8 mouse cellular contexts compared by ENCODE assay signal in genomic region chr7:130866640-130867039, GRCm38 (mm10). TPM values are rescaled to one million over a fixed set of nuclear protein-coding genes. Genes with fewer than 3 reads are reported as not detected.
DNase-seq lines count a peak whose midpoint lies in the region; ATAC-seq and TF ChIP-seq lines count a peak whose summit lies in the region.

No protein-coding gene starts in this region.

- no peak for DNase-seq in layer of hippocampus, adult 2 months (ENCODE audit: low spot score in 2 of 2)
- no peak for DNase-seq in layer of hippocampus, adult 9-11 months
- DNase-seq in embryonic facial prominence, embryonic 14.5 days (ENCODE audit: low spot score) = no peak
- DNase-seq in adrenal gland, adult 18-20 months (ENCODE audit: low spot score in 2 of 2) = no peak
- no peak for DNase-seq in T-cell, adult 2 months (ENCODE audit: low spot score)
- no peak for DNase-seq in MN1 (ENCODE audit: low spot score)

- no peaks in the 10 kb centered on the region for H3K27me3 ChIP-seq in embryonic facial prominence, embryonic 14.5 days (replicated peaks; ENCODE audit: control insufficient read depth, insufficient read depth, low read length)
- H3K27me3 ChIP-seq in intestine, postnatal 0 days (replicated peaks; ENCODE audit: control insufficient read depth, insufficient read depth, low read length) = no peaks in the 10 kb centered on the region
- H3K27me3 ChIP-seq in neural tube, embryonic 13.5 days = no peaks in the 10 kb centered on the region

- H3K27ac ChIP-seq in layer of hippocampus, adult 2 months = peak overlapping the region; percentile 98
- H3K27ac ChIP-seq in embryonic facial prominence, embryonic 14.5 days (replicated peaks; ENCODE audit: low read depth, low read length) = peak overlapping the region; percentile 71
- peak overlapping the region; percentile 87 for H3K27ac ChIP-seq in intestine, postnatal 0 days (ENCODE audit: low read depth, low read length)
- peak overlapping the region; percentile 88 for H3K27ac ChIP-seq in neural tube, embryonic 13.5 days (replicated peaks)

- no peaks in the 10 kb centered on the region for H3K36me3 ChIP-seq in embryonic facial prominence, embryonic 14.5 days (ENCODE audit: control insufficient read depth, insufficient read depth, low read length)
- no peaks in the 10 kb centered on the region for H3K36me3 ChIP-seq in intestine, postnatal 0 days (ENCODE audit: control insufficient read depth, insufficient read depth)
- no peaks in the 10 kb centered on the region for H3K36me3 ChIP-seq in neural tube, embryonic 13.5 days

- WGBS in embryonic facial prominence, embryonic 14.5 days = 3% methylated on average over 13 of the region's 13 CpGs
- WGBS in intestine, postnatal 0 days = 2% methylated on average over 13 of the region's 13 CpGs
- WGBS in neural tube, embryonic 13.5 days = 1% methylated on average over 13 of the region's 13 CpGs

- H3K4me2 ChIP-seq in embryonic facial prominence, embryonic 14.5 days (ENCODE audit: low read depth, low read length) = peak overlapping the region; percentile 62
- peak overlapping the region; percentile 66 for H3K4me2 ChIP-seq in intestine, postnatal 0 days (replicated peaks; ENCODE audit: low read depth)
- peak overlapping the region; percentile 64 for H3K4me2 ChIP-seq in neural tube, embryonic 13.5 days

- ATAC-seq in embryonic facial prominence, embryonic 14.5 days (ENCODE audit: low read depth) = no peak
- ATAC-seq in intestine, postnatal 0 days = no peak
- no peak for ATAC-seq in neural tube, embryonic 13.5 days (ENCODE audit: low read depth)

- TF ChIP-seq CTCF in layer of hippocampus, adult 2 months (conservative IDR thresholded peaks at IDR 0.05) = no peak
- TF ChIP-seq CTCF in intestine, postnatal 0 days (IDR thresholded peaks at IDR 0.05; ENCODE audit: low read depth) = no peak

- peak overlapping the region; percentile 67 for H3K4me3 ChIP-seq in layer of hippocampus, adult 2 months
- H3K4me3 ChIP-seq in embryonic facial prominence, embryonic 14.5 days (ENCODE audit: low read depth, low read length) = peak overlapping the region; percentile 88
- peak overlapping the region; percentile 90 for H3K4me3 ChIP-seq in intestine, postnatal 0 days (ENCODE audit: low read depth, low read length)
- H3K4me3 ChIP-seq in neural tube, embryonic 13.5 days = peak overlapping the region; percentile 79

- H3K4me1 ChIP-seq in embryonic facial prominence, embryonic 14.5 days (ENCODE audit: control insufficient read depth, insufficient read depth, low read length) = peaks cover 5% of the 10 kb centered on the region
- no peaks in the 10 kb centered on the region; the same call in 1 of the 2 replicates for H3K4me1 ChIP-seq in intestine, postnatal 0 days (replicated peaks; ENCODE audit: control insufficient read depth, insufficient read depth, low read length)
- H3K4me1 ChIP-seq in neural tube, embryonic 13.5 days (replicated peaks) = peaks cover 30% of the 10 kb centered on the region

- H3K9me3 ChIP-seq in embryonic facial prominence, embryonic 14.5 days (ENCODE audit: control insufficient read depth, low read length) = no peaks in the 10 kb centered on the region
- H3K9me3 ChIP-seq in intestine, postnatal 0 days (ENCODE audit: control insufficient read depth) = no peaks in the 10 kb centered on the region
- H3K9me3 ChIP-seq in neural tube, embryonic 13.5 days = no peaks in the 10 kb centered on the region

- H3K9ac ChIP-seq in embryonic facial prominence, embryonic 14.5 days (ENCODE audit: low read depth, low read length) = peak overlapping the region; percentile 89
- peak overlapping the region; percentile 87 for H3K9ac ChIP-seq in intestine, postnatal 0 days (ENCODE audit: low read depth, low read length)
- peak overlapping the region; percentile 90 for H3K9ac ChIP-seq in neural tube, embryonic 13.5 days

RNA-seq across cellular contexts. Expression of gene Plekha1, which starts 1.1 kb away (rescaled TPM):
- total RNA-seq in layer of hippocampus, adult 2 months (2021) = 10 to 100 TPM; 87.1 to 91.2 TPM
- 33.1 and 34.9 TPM in 2 replicates for polyA plus RNA-seq in embryonic facial prominence, embryonic 14.5 days (2014; fragmentation: Nextera tagmentation; extraction: Ambion mirVana)
- 29.6 and 30.2 TPM in 2 replicates for polyA plus RNA-seq in intestine, postnatal 0 days (2015; fragmentation: Nextera tagmentation; extraction: Ambion mirVana)
- 64.1 and 68.9 TPM in 2 replicates for polyA plus RNA-seq in neural tube, embryonic 13.5 days (2015; fragmentation: Nextera tagmentation; extraction: Ambion mirVana)
- total RNA-seq in adrenal gland, adult 18-20 months (2021) = 10 to 100 TPM; 24.8 to 28.9 TPM
